Comparison of ENCODE assay signal across 8 mouse cellular contexts in genomic region chrX:101299473-101300426, GRCm38 (mm10). TPM values are rescaled to one million over a fixed set of nuclear protein-coding genes. Genes with fewer than 3 reads are reported as not detected.
DNase-seq lines count a peak whose midpoint lies in the region; ATAC-seq lines count a peak whose summit lies in the region.
"Had no signal": no experiment of that assay in that cellular context is flagged by ENCODE, and none has a peak within 500 bp of the region (broad histone marks: within the 10 kb centered on the region; RNA-seq: fewer than 3 reads in every experiment).

No protein-coding gene starts in this region.

- no peak overlapping the region for H3K27ac ChIP-seq in lung, embryonic 16.5 days (ENCODE audit: low read length)
- peak overlapping the region; percentile 80 for H3K27ac ChIP-seq in forebrain, embryonic 12.5 days
- H3K27ac ChIP-seq in limb, embryonic 13.5 days: peak overlapping the region; percentile 72
- no peak overlapping the region for H3K27ac ChIP-seq in stomach, embryonic 15.5 days

- ATAC-seq in lung, embryonic 16.5 days (ENCODE audit: low read depth): peak; percentile 61
- peak; percentile 83 for ATAC-seq in forebrain, embryonic 12.5 days (ENCODE audit: low FRiP score)
- peak; percentile 87 for ATAC-seq in limb, embryonic 13.5 days (ENCODE audit: low FRiP score, low read depth)
- ATAC-seq in stomach, embryonic 15.5 days (ENCODE audit: insufficient read depth, low FRiP score, low read depth): no peak

- peaks cover 3% of the 10 kb centered on the region for H3K36me3 ChIP-seq in lung, embryonic 16.5 days (ENCODE audit: control insufficient read depth, insufficient read depth, low read length)
- H3K36me3 ChIP-seq in forebrain, embryonic 12.5 days (replicated peaks): peaks cover 15% of the 10 kb centered on the region
- H3K36me3 ChIP-seq in limb, embryonic 13.5 days: peaks cover 29% of the 10 kb centered on the region
- no peaks in the 10 kb centered on the region; the same call in 1 of the 2 replicates for H3K36me3 ChIP-seq in stomach, embryonic 15.5 days

- H3K4me2 ChIP-seq in lung, embryonic 16.5 days (ENCODE audit: low read depth, low read length): peak overlapping the region; percentile 56
- H3K4me2 ChIP-seq in forebrain, embryonic 12.5 days: peak overlapping the region; percentile 53
- peak overlapping the region; percentile 62 for H3K4me2 ChIP-seq in limb, embryonic 13.5 days (replicated peaks)
- peak overlapping the region; percentile 52 for H3K4me2 ChIP-seq in stomach, embryonic 15.5 days

- peak overlapping the region; percentile 20 for H3K9ac ChIP-seq in lung, embryonic 16.5 days (ENCODE audit: low read length)
- peak overlapping the region; percentile 56 for H3K9ac ChIP-seq in forebrain, embryonic 12.5 days
- peak overlapping the region; percentile 68 for H3K9ac ChIP-seq in limb, embryonic 13.5 days
- H3K9ac ChIP-seq in stomach, embryonic 15.5 days: no peak overlapping the region

- 0 out of 2 replicates have a peak, but pooled peaks cover 2% of the 10 kb centered on the region for H3K4me1 ChIP-seq in lung, embryonic 16.5 days (replicated peaks; ENCODE audit: control insufficient read depth, insufficient read depth, low read length)
- peaks cover 34% of the 10 kb centered on the region for H3K4me1 ChIP-seq in forebrain, embryonic 12.5 days
- peaks cover 28% of the 10 kb centered on the region for H3K4me1 ChIP-seq in limb, embryonic 13.5 days
- H3K4me1 ChIP-seq in stomach, embryonic 15.5 days: no peaks in the 10 kb centered on the region

- H3K9me3 ChIP-seq in lung, embryonic 16.5 days (ENCODE audit: control insufficient read depth, low read length): no peaks in the 10 kb centered on the region
- no peaks in the 10 kb centered on the region for H3K9me3 ChIP-seq in forebrain, embryonic 12.5 days
- no peaks in the 10 kb centered on the region for H3K9me3 ChIP-seq in limb, embryonic 13.5 days
- no peaks in the 10 kb centered on the region for H3K9me3 ChIP-seq in stomach, embryonic 15.5 days

- DNase-seq in lung, postnatal 4 days: no peak
- no peak for DNase-seq in left cerebral cortex, adult 11 months (ENCODE audit: low spot score)
- DNase-seq in kidney, adult 11 months: no peak

- peak overlapping the region; percentile 34 for H3K4me3 ChIP-seq in lung, embryonic 16.5 days (ENCODE audit: low read length)
- H3K4me3 ChIP-seq in forebrain, embryonic 12.5 days (replicated peaks): peak overlapping the region; percentile 49
- H3K4me3 ChIP-seq in limb, embryonic 13.5 days: peak overlapping the region; percentile 49
- peak overlapping the region; percentile 37 for H3K4me3 ChIP-seq in stomach, embryonic 15.5 days (replicated peaks)

- WGBS in lung, embryonic 16.5 days: 34% methylated on average over 9 of the region's 13 CpGs
- WGBS in forebrain, embryonic 12.5 days: 22% methylated on average over 10 of the region's 13 CpGs
- WGBS in limb, embryonic 13.5 days: 29% methylated on average over 11 of the region's 13 CpGs
- 24% methylated on average over 12 of the region's 13 CpGs for WGBS in stomach, embryonic 15.5 days

- no peaks in the 10 kb centered on the region; the same call in 1 of the 2 replicates for H3K27me3 ChIP-seq in lung, embryonic 16.5 days (ENCODE audit: control insufficient read depth, insufficient read depth, low read depth, low read length)
- peaks cover 34% of the 10 kb centered on the region; the same call in 1 of the 2 replicates for H3K27me3 ChIP-seq in forebrain, embryonic 12.5 days
- peaks cover 13% of the 10 kb centered on the region for H3K27me3 ChIP-seq in limb, embryonic 13.5 days
- no peaks in the 10 kb centered on the region for H3K27me3 ChIP-seq in stomach, embryonic 15.5 days (replicated peaks)

RNA-seq across cellular contexts. Expression of gene Nlgn3, which starts 0.8 kb away (rescaled TPM):
- polyA plus RNA-seq in lung, embryonic 16.5 days (2015; fragmentation: Nextera tagmentation; extraction: Ambion mirVana): 4.2 and 4.9 TPM in 2 replicates
- polyA plus RNA-seq in forebrain, embryonic 12.5 days (2016; fragmentation: Nextera tagmentation; extraction: Ambion mirVana): 32.2 and 36.3 TPM in 2 replicates
- polyA plus RNA-seq in limb, embryonic 13.5 days (2015; fragmentation: Nextera tagmentation; extraction: Ambion mirVana): 17.8 and 19.9 TPM in 2 replicates
- 4.7 and 5.6 TPM in 2 replicates for polyA plus RNA-seq in stomach, embryonic 15.5 days (2015; fragmentation: Nextera tagmentation; extraction: Ambion mirVana)

RNA-seq across cellular contexts. Expression of gene Med12, which starts 25.9 kb away (rescaled TPM):
- polyA plus RNA-seq in lung, embryonic 16.5 days (2015; fragmentation: Nextera tagmentation; extraction: Ambion mirVana): 34.2 and 34.9 TPM in 2 replicates
- polyA plus RNA-seq in forebrain, embryonic 12.5 days (2016; fragmentation: Nextera tagmentation; extraction: Ambion mirVana): 42.0 and 43.1 TPM in 2 replicates
- polyA plus RNA-seq in limb, embryonic 13.5 days (2015; fragmentation: Nextera tagmentation; extraction: Ambion mirVana): 43.1 and 43.7 TPM in 2 replicates
- 23.7 and 29.6 TPM in 2 replicates for polyA plus RNA-seq in stomach, embryonic 15.5 days (2015; fragmentation: Nextera tagmentation; extraction: Ambion mirVana)

RNA-seq across cellular contexts. Expression of gene Gm20489, which starts 30.9 kb away (rescaled TPM):
- not detected in 2 replicates for polyA plus RNA-seq in lung, embryonic 16.5 days (2015; fragmentation: Nextera tagmentation; extraction: Ambion mirVana)
- not detected in 2 replicates for polyA plus RNA-seq in forebrain, embryonic 12.5 days (2016; fragmentation: Nextera tagmentation; extraction: Ambion mirVana)
- polyA plus RNA-seq in limb, embryonic 13.5 days (2015; fragmentation: Nextera tagmentation; extraction: Ambion mirVana): not detected in 2 replicates
- polyA plus RNA-seq in stomach, embryonic 15.5 days (2015; fragmentation: Nextera tagmentation; extraction: Ambion mirVana): not detected in 2 replicates
- polyA plus RNA-seq: liver, embryonic 16.5 days had no signal

RNA-seq across cellular contexts. Expression of gene Il2rg, which starts 31.7 kb away (rescaled TPM):
- polyA plus RNA-seq in lung, embryonic 16.5 days (2015; fragmentation: Nextera tagmentation; extraction: Ambion mirVana): 26.5 and 27.9 TPM in 2 replicates
- polyA plus RNA-seq in forebrain, embryonic 12.5 days (2016; fragmentation: Nextera tagmentation; extraction: Ambion mirVana): 2.0 TPM in 2 replicates
- 9.4 and 9.5 TPM in 2 replicates for polyA plus RNA-seq in limb, embryonic 13.5 days (2015; fragmentation: Nextera tagmentation; extraction: Ambion mirVana)
- polyA plus RNA-seq in stomach, embryonic 15.5 days (2015; fragmentation: Nextera tagmentation; extraction: Ambion mirVana): 13.5 and 13.9 TPM in 2 replicates

RNA-seq across cellular contexts. Expression of gene Gm614, which starts 36.0 kb away (rescaled TPM):
- polyA plus RNA-seq in lung, embryonic 16.5 days (2015; fragmentation: Nextera tagmentation; extraction: Ambion mirVana): not detected in 2 replicates
- not detected in 2 replicates for polyA plus RNA-seq in forebrain, embryonic 12.5 days (2016; fragmentation: Nextera tagmentation; extraction: Ambion mirVana)
- not detected in 2 replicates for polyA plus RNA-seq in limb, embryonic 13.5 days (2015; fragmentation: Nextera tagmentation; extraction: Ambion mirVana)
- polyA plus RNA-seq in stomach, embryonic 15.5 days (2015; fragmentation: Nextera tagmentation; extraction: Ambion mirVana): not detected in 2 replicates
- polyA plus RNA-seq: liver, embryonic 16.5 days had no signal

Comparison
In these comparisons a context has a peak if more than half of its experiments do, and no peak if none do; other contexts are left out.
1. H3K27ac ChIP-seq: peak in forebrain, embryonic 12.5 days (single experiment) and limb, embryonic 13.5 days (single experiment); none in lung, embryonic 16.5 days (single experiment) and stomach, embryonic 15.5 days (single experiment).
2. Peak in every context shown above with its lines, with median percentiles within 50 percentile points of each other: H3K4me2 ChIP-seq and H3K4me3 ChIP-seq.